Mouse (Mus musculus): ENCODE results near the gene Fbll1. TPM values are rescaled to one million over a fixed set of nuclear protein-coding genes. Genes with fewer than 3 reads are reported as not detected.
"Not testable (repeated sequence)": the region's sequence is repeated elsewhere in the genome, so short reads cannot be mapped to it uniquely, and the experiment has no call there.

Fbll1 gene
- polyA plus RNA-seq, 1 experiment, result 45.5 TPM

GRCm38 (mm10) chr11:35801332-35801731, 2.6 kb upstream of the Fbll1 start:
- no peaks in the 10 kb centered on the region for H3K4me1 ChIP-seq (ENCODE audit: control insufficient read depth, insufficient read depth, low read length)
- no peak for TF ChIP-seq CTCF (IDR thresholded peaks at IDR 0.05; ENCODE audit: borderline replicate concordance, insufficient read depth, low read depth, low read length)
- TF ChIP-seq POLR2A (IDR thresholded peaks at IDR 0.05; ENCODE audit: borderline replicate concordance, insufficient read depth, low read length), result no peak
- no peaks in the 10 kb centered on the region for H3K27me3 ChIP-seq (ENCODE audit: control insufficient read depth, insufficient read depth, low read length)
- 77% methylated on average over 5 of the region's 5 CpGs for WGBS
- H3K27ac ChIP-seq (ENCODE audit: insufficient read depth, low read length), result no peak overlapping the region
- DNase-seq, result no peak
- H3K4me3 ChIP-seq (replicated peaks; ENCODE audit: insufficient read depth, low read depth, low read length), result no peak overlapping the region

GRCm38 (mm10) chr11:35798495-35798820, 226 bp downstream of the Fbll1 start:
- TF ChIP-seq CTCF (IDR thresholded peaks at IDR 0.05; ENCODE audit: borderline replicate concordance, insufficient read depth, low read depth, low read length), result no peak
- TF ChIP-seq POLR2A (IDR thresholded peaks at IDR 0.05; ENCODE audit: borderline replicate concordance, insufficient read depth, low read length), result peak; percentile 61
- peak; percentile 80 to 83 for DNase-seq
- WGBS, result under 1% methylated on average over 23 of the region's 23 CpGs
- Histone ChIP-seq H3K27ac (ENCODE audit: insufficient read depth, low read length) (no peak overlapping the region), H3K4me1 (ENCODE audit: control insufficient read depth, insufficient read depth, low read length) (no peaks in the 10 kb centered on the region), H3K27me3 (ENCODE audit: control insufficient read depth, insufficient read depth, low read length) (no peaks in the 10 kb centered on the region), H3K4me3 (replicated peaks; ENCODE audit: insufficient read depth, low read depth, low read length) (peak overlapping the region; percentile 56)

- peak; percentile 58 to 67 for DNase-seq
- Histone ChIP-seq H3K4me1 (ENCODE audit: control insufficient read depth, insufficient read depth, low read length) (no peaks in the 10 kb centered on the region), H3K4me3 (replicated peaks; ENCODE audit: insufficient read depth, low read depth, low read length) (peak overlapping the region; percentile 56), H3K27me3 (ENCODE audit: control insufficient read depth, insufficient read depth, low read length) (no peaks in the 10 kb centered on the region), H3K27ac (ENCODE audit: insufficient read depth, low read length) (no peak overlapping the region)
- under 1% methylated on average over 76 of the region's 86 CpGs for whole genome bisulfite sequencing
- TF ChIP-seq POLR2A (IDR thresholded peaks at IDR 0.05; ENCODE audit: borderline replicate concordance, insufficient read depth, low read length) (peak; percentile 4; the same call in 1 of the 2 replicates), CTCF (IDR thresholded peaks at IDR 0.05; ENCODE audit: borderline replicate concordance, insufficient read depth, low read depth, low read length) (no peak)
Observed at GRCm38 (mm10) chr11:35797751-35798494, 761 bp downstream of the Fbll1 start.

GRCm38 (mm10) chr11:35792800-35793199, 5.9 kb downstream of the Fbll1 start:
- not testable (repeated sequence) for H3K4me1 ChIP-seq (ENCODE audit: control insufficient read depth, insufficient read depth, low read length); H3K27me3 ChIP-seq (ENCODE audit: control insufficient read depth, insufficient read depth, low read length); H3K4me3 ChIP-seq (replicated peaks; ENCODE audit: insufficient read depth, low read depth, low read length); DNase-seq; H3K27ac ChIP-seq (ENCODE audit: insufficient read depth, low read length)
- WGBS, result 81% methylated on average over 5 of the region's 5 CpGs

GRCm38 (mm10) chr11:35788443-35788842, 10.2 kb downstream of the Fbll1 start:
- no peak for TF ChIP-seq CTCF (IDR thresholded peaks at IDR 0.05; ENCODE audit: borderline replicate concordance, insufficient read depth, low read depth, low read length)
- no peak for TF ChIP-seq POLR2A (IDR thresholded peaks at IDR 0.05; ENCODE audit: borderline replicate concordance, insufficient read depth, low read length)
- no peak overlapping the region for H3K4me3 ChIP-seq (replicated peaks; ENCODE audit: insufficient read depth, low read depth, low read length)
- DNase-seq, result no peak
- WGBS, result 45% methylated on average over 2 of the region's 2 CpGs
- H3K27me3 ChIP-seq (ENCODE audit: control insufficient read depth, insufficient read depth, low read length), result no peaks in the 10 kb centered on the region
- no peak overlapping the region for H3K27ac ChIP-seq (ENCODE audit: insufficient read depth, low read length)
- H3K4me1 ChIP-seq (ENCODE audit: control insufficient read depth, insufficient read depth, low read length), result no peaks in the 10 kb centered on the region

- no peak for DNase-seq
- no peaks in the 10 kb centered on the region for H3K27me3 ChIP-seq (ENCODE audit: control insufficient read depth, insufficient read depth, low read length)
- H3K4me3 ChIP-seq (replicated peaks; ENCODE audit: insufficient read depth, low read depth, low read length), result no peak overlapping the region
- 91% methylated on average over 4 of the region's 4 CpGs for WGBS
- no peaks in the 10 kb centered on the region for H3K4me1 ChIP-seq (ENCODE audit: control insufficient read depth, insufficient read depth, low read length)
- TF ChIP-seq CTCF (IDR thresholded peaks at IDR 0.05; ENCODE audit: borderline replicate concordance, insufficient read depth, low read depth, low read length) (no peak), POLR2A (IDR thresholded peaks at IDR 0.05; ENCODE audit: borderline replicate concordance, insufficient read depth, low read length) (no peak)
- no peak overlapping the region for H3K27ac ChIP-seq (ENCODE audit: insufficient read depth, low read length)
Observed at GRCm38 (mm10) chr11:35784537-35784936, 14.1 kb downstream of the Fbll1 start.

- no peak for TF ChIP-seq CTCF (IDR thresholded peaks at IDR 0.05; ENCODE audit: borderline replicate concordance, insufficient read depth, low read depth, low read length)
- TF ChIP-seq POLR2A (IDR thresholded peaks at IDR 0.05; ENCODE audit: borderline replicate concordance, insufficient read depth, low read length), result no peak
- 97% methylated on average over 3 of the region's 3 CpGs for WGBS
- H3K27me3 ChIP-seq (ENCODE audit: control insufficient read depth, insufficient read depth, low read length), result no peaks in the 10 kb centered on the region
- no peak overlapping the region for H3K4me3 ChIP-seq (replicated peaks; ENCODE audit: insufficient read depth, low read depth, low read length)
- no peak for DNase-seq
- H3K27ac ChIP-seq (ENCODE audit: insufficient read depth, low read length), result no peak overlapping the region
- no peaks in the 10 kb centered on the region for H3K4me1 ChIP-seq (ENCODE audit: control insufficient read depth, insufficient read depth, low read length)
Observed at GRCm38 (mm10) chr11:35784002-35784401, 14.7 kb downstream of the Fbll1 start.

- TF ChIP-seq POLR2A (IDR thresholded peaks at IDR 0.05; ENCODE audit: borderline replicate concordance, insufficient read depth, low read length) (no peak), CTCF (IDR thresholded peaks at IDR 0.05; ENCODE audit: borderline replicate concordance, insufficient read depth, low read depth, low read length) (no peak)
- 57% methylated on average over 5 of the region's 5 CpGs for WGBS
- H3K27ac ChIP-seq (ENCODE audit: insufficient read depth, low read length), result no peak overlapping the region
- no peaks in the 10 kb centered on the region for H3K4me1 ChIP-seq (ENCODE audit: control insufficient read depth, insufficient read depth, low read length)
- H3K27me3 ChIP-seq (ENCODE audit: control insufficient read depth, insufficient read depth, low read length), result no peaks in the 10 kb centered on the region
- peak in 1 of 2 experiments; percentile 12 for DNase-seq
- no peak overlapping the region for H3K4me3 ChIP-seq (replicated peaks; ENCODE audit: insufficient read depth, low read depth, low read length)
Observed at GRCm38 (mm10) chr11:35783038-35783437, 15.6 kb downstream of the Fbll1 start.

All from cerebellum, adult 2 months (tissue).